ENCODE assay signal across 7 mouse cellular contexts in the genomic region with DNA sequence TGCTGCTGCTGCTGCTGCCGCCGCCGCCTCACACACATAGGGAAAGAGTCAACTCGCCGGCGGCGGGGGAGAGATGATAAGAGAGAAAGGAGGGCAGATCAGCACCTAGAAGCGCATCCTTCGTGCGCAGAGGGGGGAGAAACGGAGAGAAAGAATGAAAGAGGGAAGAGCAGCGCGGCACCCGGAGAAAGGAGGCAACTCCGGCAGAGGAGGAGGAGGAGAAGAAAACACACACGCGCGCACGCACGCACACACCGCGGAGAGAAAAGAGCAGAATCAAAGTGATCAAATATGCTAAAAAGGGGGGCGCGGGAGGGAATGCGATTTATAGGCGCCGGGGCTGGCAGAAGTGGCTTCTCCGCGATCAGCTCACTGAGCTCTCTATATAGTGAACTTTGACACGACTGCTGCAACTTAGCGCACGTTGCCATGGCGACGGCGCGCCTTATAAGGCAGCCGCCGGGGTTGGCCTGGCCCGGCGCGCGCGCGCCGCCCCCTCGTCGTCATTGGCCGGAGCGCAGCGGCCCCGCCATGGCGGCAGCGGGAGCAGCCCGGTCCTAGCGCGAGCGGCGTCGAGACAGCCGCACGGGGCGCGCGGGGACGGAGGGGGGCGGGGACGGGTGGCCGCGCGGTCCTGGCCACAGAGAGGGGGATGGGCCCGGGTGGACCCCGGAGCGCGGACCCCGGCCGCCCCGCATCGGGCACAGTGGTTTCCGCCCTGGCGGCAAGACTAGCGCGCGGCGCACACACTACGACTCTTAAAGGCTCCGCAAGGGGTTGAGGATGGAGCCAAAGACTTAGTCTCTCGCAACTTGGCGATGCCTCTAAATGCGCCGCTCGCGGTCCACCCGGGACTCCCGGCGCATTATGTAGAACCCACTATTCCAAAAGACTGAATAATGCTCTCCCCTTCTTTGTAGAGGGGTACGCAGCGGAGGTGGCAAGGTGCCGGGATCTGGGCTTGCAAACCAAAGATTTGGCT. TPM values are rescaled to one million over a fixed set of nuclear protein-coding genes. Genes with fewer than 3 reads are reported as not detected.
DNase-seq lines count a peak whose midpoint lies in the region; ATAC-seq and TF ChIP-seq lines count a peak whose summit lies in the region.

No protein-coding gene starts in this region.

- H3K9me3 ChIP-seq in hindbrain, embryonic 16.5 days (ENCODE audit: control insufficient read depth, low read length), result no peaks in the 10 kb centered on the region

- peak overlapping the region; percentile 76 for H3K27ac ChIP-seq in cortical plate, adult 2 months (ENCODE audit: insufficient read depth, low read length)
- H3K27ac ChIP-seq in hindbrain, embryonic 16.5 days (ENCODE audit: low read depth, low read length), result peak overlapping the region; percentile 96

- TF ChIP-seq CTCF in cortical plate, adult 2 months (IDR thresholded peaks at IDR 0.05; ENCODE audit: extremely low read depth, insufficient read depth, low read length), result no peak

- under 1% methylated on average over 77 of the region's 98 CpGs for WGBS in hindbrain, embryonic 16.5 days

- H3K4me2 ChIP-seq in hindbrain, embryonic 16.5 days (ENCODE audit: low read length), result peak overlapping the region; percentile 90

- TF ChIP-seq POLR2A in cortical plate, adult 2 months (IDR thresholded peaks at IDR 0.05; ENCODE audit: extremely low read depth, insufficient read depth, low read length), result peak; percentile 68; the same call in 1 of the 2 replicates

- no peaks in the 10 kb centered on the region for H3K4me1 ChIP-seq in cortical plate, adult 2 months (ENCODE audit: control insufficient read depth, insufficient read depth, low read length)
- no peaks in the 10 kb centered on the region; the same call in 1 of the 2 replicates for H3K4me1 ChIP-seq in hindbrain, embryonic 16.5 days (ENCODE audit: control insufficient read depth, insufficient read depth, low read depth, low read length)

- peak; percentile 96 for ATAC-seq in hindbrain, embryonic 16.5 days

- H3K9ac ChIP-seq in hindbrain, embryonic 16.5 days (ENCODE audit: low read depth, low read length), result peak overlapping the region; percentile 94

- H3K27me3 ChIP-seq in hindbrain, embryonic 16.5 days (replicated peaks; ENCODE audit: control insufficient read depth, insufficient read depth, low read length), result 0 out of 2 replicates have a peak, but pooled peaks cover 2% of the 10 kb centered on the region

- peak; percentile 81 to 83 for DNase-seq in adrenal gland, postnatal 4 days (ENCODE audit: low spot score in 2 of 2)
- DNase-seq in gastrocnemius, adult 8-10 months (ENCODE audit: low spot score in 2 of 2), result peak; percentile 81 to 91
- peak; percentile 64 to 75 for DNase-seq in left cerebral cortex, adult 18-20 months (ENCODE audit: low spot score in 2 of 2)
- peak; percentile 97 for DNase-seq in lung, postnatal 36 days
- DNase-seq in right cerebral cortex, postnatal 14 days, result peak; percentile 83

- peak overlapping the region; percentile 55 for H3K4me3 ChIP-seq in cortical plate, adult 2 months (ENCODE audit: insufficient read depth, low read length)
- H3K4me3 ChIP-seq in hindbrain, embryonic 16.5 days (ENCODE audit: low read length), result peak overlapping the region; percentile 77

- no peaks in the 10 kb centered on the region for H3K36me3 ChIP-seq in hindbrain, embryonic 16.5 days (ENCODE audit: control insufficient read depth, insufficient read depth, low read length)

RNA-seq across cellular contexts. Expression of gene Nr2f2, which starts 4.9 kb away (rescaled TPM):
- total RNA-seq in adrenal gland, postnatal 4 days (2021), result 100 to 1,000 TPM; 143 to 160 TPM
- polyA plus RNA-seq in cortical plate, adult 2 months (2012; rRNA removed), result 13.8 and 21.2 TPM in 2 replicates
- total RNA-seq in gastrocnemius, adult 8-10 months (2022), result 10 to 100 TPM; 18.0 to 21.0 (median 20.2) TPM
- 63.1 and 68.9 TPM in 2 replicates for polyA plus RNA-seq in hindbrain, embryonic 16.5 days (2015; fragmentation: Nextera tagmentation; extraction: Ambion mirVana)
- total RNA-seq in left cerebral cortex, adult 18-20 months (2021), result 10 to 100 TPM; 35.3 to 42.7 TPM

Comparison
In these comparisons a context has a peak if more than half of its experiments do, and no peak if none do; other contexts are left out.
1. Peak in every context shown above with its lines: DNase-seq, ATAC-seq, H3K4me3 ChIP-seq and H3K27ac ChIP-seq.